Mouse (Mus musculus): ENCODE results near the gene Gm10842.
A peak's percentile ranks its signal among the peaks of the same experiment; 100 is the strongest.

Gene Gm10842

DNA sequence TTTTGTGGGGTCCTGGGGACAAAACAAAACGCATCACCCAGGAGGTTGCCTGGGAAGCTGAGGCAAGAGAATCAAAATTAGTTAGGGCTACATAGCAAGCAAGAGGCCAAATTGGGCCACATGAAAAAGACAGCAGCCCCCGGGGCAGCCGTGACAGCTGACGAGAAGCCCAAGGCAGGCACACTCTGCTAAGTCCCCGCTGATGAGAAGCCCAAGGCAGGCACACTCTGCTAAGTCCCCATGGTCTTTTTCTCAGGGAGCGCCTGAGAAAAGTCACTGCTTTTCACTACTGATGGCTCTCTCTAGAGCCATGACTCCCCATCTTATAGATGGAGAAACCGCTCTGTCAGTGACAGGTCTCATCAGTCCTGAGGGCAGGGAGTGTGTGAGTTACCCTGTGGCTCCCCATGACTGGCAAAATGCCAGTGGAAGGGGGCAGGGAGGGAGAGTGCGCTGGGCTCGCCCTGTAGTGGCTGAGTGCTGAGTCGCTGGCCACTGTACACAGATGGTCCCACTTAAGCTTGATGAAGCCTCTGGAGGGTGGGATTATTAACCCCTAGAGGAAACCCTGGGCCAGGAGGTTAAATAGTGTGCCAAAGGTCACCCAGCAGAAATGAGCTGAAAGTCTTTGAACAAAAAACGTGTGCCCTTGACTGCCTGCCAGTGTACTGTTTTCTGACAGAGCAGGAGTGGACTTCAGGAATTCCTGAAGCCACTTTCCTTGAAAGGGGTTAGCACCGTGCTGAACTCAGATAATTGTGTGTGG, 6.6 kb downstream of the Gm10842 start:
- no peak for DNase-seq (ENCODE audit: low spot score in 2 of 2)

DNA sequence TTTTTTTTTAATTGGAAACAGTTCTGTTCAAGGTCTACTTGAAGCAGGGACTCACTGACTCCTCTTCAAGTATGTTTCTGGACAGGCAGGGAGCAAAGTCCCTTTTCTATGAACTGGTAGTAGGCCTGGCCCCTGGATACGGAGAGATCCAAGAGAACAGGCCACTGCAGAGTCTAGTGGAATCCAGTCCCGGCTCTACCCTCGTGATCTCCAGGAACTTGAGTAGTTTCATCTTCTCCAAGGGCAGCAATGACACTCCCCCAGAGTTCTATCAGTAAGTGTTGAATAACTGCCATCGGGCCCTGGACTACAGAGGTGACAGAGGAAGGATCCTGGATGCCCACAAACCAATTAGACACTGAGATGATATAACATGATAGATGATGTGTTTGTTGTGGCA, 9.2 kb downstream of the Gm10842 start:
- DNase-seq (ENCODE audit: low spot score in 2 of 2), result no peak

DNA sequence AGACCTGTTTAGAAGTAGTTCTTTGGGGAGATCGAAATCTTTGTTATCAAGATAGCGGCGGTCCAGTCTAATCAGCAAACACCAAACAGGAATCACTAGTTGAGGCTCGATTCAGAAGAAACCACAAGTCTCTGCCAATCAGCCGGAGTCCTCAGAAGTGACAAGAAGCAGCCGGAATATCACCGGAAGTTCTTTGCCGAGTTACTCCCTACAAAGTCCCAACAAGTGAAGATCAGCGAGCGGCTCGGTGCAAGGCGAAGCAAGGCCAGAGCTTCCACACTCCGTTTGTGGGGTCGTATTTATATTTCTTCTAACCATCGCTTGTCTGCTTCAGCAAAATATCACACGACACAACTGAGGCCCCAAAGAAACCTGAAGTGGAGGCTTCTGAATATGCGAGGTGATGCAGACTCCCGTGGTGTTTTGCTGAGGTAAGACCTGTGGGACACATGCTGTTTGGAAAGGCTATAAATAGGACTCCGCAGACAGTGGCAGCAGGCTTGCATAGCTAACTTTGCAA, 10.1 kb downstream of the Gm10842 start:
- no peak for DNase-seq (ENCODE audit: low spot score in 2 of 2)

DNA sequence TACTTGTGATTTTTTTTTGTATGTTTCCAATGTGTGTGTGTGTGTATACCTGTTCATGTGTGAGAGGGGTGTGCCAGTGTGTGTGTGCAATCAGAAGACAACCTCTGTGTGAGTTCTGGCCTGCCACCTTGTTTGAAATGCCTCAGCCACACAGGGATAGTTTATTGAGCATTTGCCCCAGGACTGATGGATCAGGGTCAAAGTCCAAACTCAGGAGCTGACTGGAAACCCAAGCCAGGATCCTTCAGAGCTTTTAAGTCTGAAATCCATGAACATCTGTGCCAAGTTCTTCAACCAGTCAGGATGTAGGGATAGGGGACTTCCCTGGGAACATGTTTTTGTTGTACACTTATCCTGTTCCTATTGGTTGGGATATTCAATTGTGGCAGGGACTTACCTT, 11.4 kb downstream of the Gm10842 start:
- no peak for DNase-seq (ENCODE audit: low spot score in 2 of 2)

DNA sequence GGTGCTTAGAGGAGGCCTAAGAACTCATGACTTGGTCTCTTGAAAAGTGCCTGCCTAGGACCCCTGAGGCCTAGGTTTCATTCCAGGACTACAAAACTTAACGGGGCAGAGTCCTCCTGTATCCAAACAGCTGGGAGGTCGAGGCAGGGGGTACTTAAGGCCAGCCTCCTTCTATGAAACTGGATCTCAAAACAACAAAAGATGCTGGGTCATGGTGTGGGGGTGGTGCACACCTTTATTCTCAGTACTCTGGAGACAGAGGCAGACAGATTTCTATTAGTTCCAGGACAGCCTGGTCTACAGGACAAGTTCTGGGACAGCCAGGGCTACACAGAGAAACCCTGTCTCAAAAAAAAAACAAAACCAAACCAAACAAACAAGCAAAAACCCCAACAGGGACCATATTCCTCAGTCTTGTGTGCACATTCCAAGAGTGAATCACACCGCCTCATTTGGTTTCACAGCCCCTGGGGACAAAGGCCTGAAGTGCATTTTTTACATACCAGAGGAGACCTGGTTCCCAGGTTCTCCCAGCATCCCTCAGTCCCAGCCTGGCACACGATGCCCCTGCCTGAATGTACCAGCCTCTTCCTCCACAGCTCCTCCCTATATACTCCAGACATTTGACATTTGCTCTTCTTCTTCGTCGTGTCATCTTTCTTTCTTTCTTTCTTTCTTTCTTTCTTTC, 13.1 kb downstream of the Gm10842 start:
- DNase-seq (ENCODE audit: low spot score in 2 of 2), result no peak

DNA sequence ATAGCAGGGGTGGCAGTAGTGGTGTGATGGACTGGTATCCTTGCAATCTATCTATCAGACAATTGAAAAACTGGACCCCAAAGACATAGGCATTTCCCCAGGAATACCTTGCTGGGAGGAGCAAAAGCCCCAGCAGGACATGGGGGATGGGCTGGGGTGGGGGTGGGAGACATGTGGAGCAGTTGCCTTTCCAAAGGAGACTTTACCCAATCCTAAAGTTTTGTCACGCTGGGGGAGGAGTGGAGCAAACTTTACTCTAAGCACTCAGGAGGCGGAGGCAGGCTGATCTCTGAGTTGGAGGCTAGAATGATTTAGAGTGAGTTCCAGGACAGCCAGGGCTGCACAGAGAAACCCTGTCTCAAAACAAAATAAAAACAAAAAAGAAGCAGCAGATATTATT, 14.7 kb downstream of the Gm10842 start:
- no peak for DNase-seq (ENCODE audit: low spot score in 2 of 2)

DNA sequence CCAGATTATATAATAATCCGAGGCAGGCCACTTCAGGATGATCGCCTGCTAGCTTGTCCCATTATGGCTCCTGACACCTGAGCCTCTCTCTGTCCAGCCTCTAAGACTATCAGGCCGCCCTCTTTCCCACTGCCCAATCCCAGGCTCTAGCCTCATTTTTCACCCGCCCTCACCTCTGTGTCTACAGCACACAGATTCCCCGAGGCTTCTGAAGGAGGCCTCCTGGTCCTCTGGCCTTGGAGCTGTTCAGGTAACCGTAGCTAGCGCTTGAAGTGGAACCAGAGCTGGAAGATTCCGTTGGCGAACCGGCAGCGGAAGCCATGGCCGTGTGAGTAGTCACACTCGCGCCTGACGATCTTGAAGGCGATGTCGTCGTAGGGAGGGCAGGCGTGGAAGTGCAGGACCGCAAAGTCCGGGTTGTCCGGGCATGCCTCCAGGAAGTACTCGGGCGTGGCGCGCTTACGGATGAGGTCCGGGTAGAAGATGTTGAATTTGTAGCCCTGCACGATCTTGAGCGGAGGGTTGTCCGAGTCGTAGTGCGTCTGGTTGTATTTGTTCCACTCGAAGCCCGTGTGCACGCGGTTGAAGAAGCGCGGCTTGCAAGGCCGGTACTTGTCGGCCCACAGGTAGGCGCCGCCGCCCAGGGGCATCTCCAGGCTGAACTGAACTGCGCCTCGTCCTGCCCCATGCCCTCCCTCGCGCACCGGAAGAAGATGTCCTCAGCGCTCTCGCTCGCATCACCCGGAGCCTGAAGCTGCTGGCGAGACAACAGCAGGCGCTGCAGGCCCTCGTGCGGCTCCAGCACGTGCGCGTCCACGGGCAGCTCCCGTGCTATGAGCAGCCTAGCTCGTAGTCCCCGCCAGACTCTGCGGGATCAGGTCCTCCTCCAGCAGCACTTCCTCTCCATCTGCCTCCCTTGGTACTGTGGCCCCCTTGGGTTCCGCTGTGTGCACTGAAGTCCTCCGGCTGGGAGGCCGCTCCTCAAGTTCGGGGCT, 18.1 kb downstream of the Gm10842 start:
- no peak for DNase-seq (ENCODE audit: low spot score in 2 of 2)

DNA sequence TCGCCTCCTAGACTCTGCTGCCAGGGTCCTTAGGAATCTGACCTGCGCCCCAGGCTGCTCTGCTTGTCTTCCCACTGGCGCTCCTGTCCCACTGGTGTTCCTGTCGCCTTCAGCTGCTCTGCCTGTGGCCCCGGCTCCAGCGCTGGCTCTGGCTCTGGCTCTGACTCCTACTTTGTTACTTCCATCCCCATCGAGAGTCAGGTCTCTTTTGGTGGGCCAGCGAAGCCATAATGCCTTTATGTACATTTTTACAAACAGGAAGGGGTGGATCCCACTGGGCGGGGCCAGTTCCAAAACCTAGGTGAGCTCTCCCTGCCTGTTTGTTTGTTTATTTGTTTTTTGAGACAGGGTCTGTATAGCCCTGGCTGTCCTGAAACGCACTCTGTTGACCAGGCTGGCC, 20.1 kb downstream of the Gm10842 start:
- DNase-seq (ENCODE audit: low spot score in 2 of 2), result no peak

DNA sequence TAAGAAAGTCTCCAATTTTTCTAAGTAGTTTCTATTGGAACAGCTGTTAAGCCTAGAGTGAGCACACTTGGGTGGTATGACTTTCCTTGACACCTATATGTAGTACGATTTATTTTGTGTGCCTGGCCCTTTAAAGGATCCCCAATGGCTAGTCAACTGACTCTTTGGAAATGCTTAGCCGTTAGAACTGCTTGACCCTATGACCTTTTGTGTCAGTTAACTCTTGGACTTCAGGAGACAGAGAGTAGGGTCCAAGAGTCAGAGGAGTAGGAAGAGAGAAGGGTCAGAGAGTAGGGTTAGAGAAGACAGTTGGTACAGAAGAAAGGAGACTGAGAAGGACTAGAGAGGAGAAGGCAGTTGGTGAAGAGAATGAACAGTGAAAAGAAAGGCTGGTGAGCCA, 31.8 kb downstream of the Gm10842 start, which contains the start of gene Tlk2:
Gene Tlk2 (plus strand): TSS at position 292 of the 400 bp plus-strand sequence.
- no peak for DNase-seq (ENCODE audit: low spot score in 2 of 2)

DNA sequence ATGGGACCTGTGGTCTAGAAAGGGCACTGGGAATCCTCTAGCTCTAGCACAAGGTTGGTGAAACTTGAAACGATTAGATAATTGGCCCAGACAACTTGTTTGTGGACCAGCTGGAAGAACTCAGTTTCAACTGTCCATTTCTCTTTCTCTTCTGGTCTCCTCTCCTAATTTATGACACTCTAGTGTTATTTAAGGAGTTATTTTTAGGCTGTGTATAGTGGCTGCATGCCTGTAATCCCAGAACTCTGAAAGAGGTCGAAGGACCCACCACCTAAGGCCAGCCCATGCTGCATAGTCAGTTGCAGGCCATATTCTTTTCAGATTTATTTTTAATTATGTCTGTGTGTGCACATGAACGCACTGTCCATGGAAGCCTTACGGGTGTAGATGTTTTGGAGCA, 32.8 kb downstream of the Gm10842 start:
- DNase-seq (ENCODE audit: low spot score in 2 of 2), result no peak

DNA sequence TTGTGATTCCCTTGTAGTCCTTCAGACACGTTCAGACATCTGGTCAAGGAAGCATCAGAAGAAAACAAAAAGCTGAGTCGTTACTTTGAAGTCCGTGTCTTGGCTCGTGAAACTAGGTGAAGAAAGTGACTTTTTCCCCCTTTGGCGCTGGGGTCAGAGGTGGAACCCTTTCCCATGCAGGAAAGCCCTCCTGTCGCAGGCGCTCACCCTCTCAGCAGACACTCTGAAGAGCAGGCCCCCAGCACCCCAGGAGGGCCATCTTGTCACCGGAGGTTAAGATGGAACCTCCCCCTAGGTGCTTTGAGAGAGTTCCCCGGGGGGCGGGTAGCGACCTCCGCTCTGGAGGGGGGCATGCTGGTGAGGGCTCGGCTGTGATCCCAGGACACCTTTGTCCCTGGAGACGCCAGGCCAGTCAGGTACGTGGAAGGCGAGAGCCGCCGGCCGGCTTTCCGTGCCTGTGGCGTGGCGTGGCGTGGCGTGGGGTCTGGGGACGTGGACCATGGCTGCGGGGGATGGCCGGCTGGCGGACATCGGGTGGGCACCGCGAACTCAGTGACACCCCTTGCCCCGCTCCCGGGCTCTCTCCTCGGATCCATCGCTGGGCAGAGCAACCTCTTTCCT, 33.9 kb downstream of the Gm10842 start:
- peak; percentile 44 to 46 for DNase-seq (ENCODE audit: low spot score in 2 of 2)

DNA sequence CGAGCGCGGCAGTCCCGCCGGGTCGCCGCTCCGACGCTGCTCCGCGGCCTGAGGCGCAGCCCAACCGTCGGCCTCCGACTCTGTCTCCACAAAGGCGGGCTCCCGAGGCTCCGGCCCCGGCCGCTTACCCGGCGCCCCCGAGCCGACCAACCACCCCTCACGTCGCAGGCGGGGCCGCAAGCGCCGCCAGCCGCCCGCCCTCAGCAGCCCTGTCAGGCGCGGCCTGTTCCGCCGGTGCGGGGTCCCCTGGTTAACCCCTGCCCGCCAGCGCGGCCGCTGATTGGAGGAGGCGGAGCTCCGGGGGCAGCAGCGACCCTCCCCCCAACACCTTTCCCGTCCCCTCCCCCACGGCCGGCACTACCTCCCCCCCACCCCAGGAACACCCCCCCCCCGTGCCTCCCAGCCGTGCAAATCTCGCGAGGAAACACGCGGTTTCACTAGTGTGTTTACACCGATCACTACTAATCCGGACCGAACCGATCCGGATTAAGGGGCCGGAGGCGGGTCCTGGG, 34.5 kb downstream of the Gm10842 start:
- DNase-seq (ENCODE audit: low spot score in 2 of 2), result peak; percentile 94 to 95

DNA sequence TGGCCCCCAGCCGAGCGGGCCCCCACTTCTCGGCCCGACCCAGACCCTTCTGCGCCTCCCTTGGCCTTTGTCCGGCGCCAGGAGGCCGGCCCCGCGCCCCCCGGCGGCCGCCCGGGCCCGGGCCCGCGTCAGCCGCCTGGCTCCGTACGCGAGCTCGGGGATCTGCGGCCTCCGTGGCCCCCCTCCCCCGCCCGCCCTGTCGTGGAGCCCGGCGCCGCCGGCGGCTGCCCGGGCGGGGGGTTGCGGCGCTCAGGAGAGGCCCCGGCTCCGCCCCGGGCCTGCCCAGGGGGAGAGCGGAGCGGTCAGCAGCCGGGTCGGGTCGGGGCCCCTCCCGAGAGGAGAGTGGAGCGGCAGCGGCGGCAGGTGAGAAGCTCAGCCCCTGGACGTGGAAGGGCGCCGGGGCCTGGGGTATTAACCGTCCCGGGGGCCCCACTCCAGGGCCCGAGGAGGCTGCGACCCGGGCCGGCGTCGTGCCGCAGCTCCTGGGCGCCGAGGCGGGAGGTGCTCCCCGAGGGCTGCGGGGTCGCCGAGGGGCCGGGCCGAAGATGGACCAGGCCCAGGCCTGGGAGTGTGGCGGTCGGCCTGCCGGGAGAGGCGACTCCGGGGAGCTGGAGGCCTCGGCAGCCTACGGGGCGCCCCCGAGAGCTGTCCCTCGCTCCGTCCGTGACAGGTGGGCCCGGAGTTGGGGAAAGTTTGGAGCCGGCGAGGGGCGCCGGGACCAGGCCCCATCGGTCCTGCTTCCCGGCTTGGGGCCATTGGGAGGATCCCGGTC, 35.2 kb downstream of the Gm10842 start:
- peak; percentile 47 to 54 for DNase-seq (ENCODE audit: low spot score in 2 of 2)

DNA sequence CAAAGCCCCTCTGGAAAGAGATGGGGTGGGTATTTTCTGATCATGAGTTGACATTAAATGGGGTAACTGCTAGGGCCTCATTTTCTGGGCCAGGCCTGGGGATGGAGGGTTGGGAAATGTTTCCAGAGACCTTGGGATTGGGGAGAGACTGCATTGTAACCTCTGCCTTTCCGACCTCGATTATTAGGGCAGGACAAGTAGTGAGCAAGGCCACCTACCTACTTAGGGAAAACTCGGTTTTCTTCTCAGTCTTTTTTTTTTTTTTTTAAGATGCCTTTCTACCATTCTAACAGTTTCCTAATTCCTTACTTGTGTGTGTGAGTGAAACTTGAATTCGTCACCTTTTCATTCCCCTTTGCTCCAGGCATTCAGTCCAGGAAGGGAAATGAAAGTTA, 35.8 kb downstream of the Gm10842 start:
- DNase-seq (ENCODE audit: low spot score in 2 of 2), result no peak

DNA sequence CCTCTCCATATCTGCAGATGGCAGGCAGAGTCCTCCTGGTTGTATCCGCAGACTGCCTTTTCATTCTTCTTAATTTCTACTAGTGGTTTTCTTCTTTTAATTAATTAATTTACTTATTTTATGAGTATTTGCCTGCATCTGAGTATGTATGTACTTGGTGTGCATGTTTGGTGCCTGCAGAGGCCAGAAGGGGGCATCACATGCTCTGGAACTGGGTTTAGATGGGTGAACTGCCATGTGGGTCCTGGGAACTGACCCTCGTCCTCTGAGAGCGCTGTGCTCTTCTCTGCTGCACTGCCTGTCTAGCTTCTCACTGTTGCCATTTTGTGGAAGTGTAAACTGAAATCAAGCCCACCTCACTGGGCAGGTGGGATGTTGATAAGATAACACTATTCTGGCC, 38.0 kb downstream of the Gm10842 start:
- no peak for DNase-seq (ENCODE audit: low spot score in 2 of 2)

DNA sequence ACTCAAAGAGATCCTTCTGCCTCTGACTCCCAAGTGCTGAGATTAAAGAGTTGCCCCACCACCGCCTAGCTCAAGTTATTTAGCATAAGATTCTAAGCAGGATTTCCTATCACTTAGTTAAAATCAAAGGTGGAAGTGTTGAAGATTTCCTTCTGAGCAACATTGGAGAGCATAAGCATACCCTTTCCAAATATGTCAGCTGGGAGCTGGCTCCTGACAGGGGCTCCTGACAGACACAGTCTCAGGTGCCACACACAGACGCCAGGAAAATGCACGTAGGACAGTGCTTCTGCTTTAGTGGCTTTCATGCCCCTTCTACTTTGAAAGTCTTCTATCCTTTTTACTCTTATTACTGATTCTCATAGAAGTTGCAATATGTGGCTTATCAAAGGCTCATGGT, 45.5 kb downstream of the Gm10842 start:
- no peak for DNase-seq (ENCODE audit: low spot score in 2 of 2)
